Mouse (Mus musculus): ENCODE results near the gene Lgmn. TPM values are rescaled to one million over a fixed set of nuclear protein-coding genes. Genes with fewer than 3 reads are reported as not detected.

Lgmn gene
- polyA plus RNA-seq, 1 experiment from 2014 or later: 65.5 TPM

DNA sequence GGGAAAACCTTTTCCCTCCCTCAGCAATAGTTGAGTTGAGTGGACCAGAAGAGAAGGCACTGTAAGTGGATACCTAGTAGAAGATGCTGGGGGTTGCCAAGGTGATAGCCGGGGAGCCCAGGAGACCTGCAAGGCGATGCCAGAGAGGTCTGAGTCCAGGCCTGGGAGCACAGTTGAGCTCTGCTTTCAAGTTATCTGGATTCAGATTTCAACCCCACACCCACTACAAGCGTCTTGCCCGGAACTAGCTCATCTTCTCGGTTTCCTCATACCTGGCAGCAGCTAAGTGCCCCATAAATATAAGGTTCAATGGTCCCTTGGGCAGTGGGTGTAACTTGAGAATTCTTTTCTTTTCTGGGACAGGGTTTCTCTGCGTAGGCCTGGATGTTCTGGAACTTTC is 1.5 kb upstream of the Lgmn start:
- no peak overlapping the region for H3K4me3 ChIP-seq (ENCODE audit: low read depth, low read length)
- H3K9ac ChIP-seq (replicated peaks; ENCODE audit: low read length): no peak overlapping the region
- no peak for ATAC-seq (replicated peaks; ENCODE audit: insufficient number of reproducible peaks, low FRiP score, low TSS enrichment, low read depth)
- no peak overlapping the region for H3K27ac ChIP-seq (replicated peaks; ENCODE audit: low read depth, low read length)
- 66% methylated on average over 6 of the region's 6 CpGs for WGBS
- peaks cover 3% of the 10 kb centered on the region; the same call in 1 of the 2 replicates for H3K4me1 ChIP-seq (ENCODE audit: control insufficient read depth, insufficient read depth, low read length)
- no peak overlapping the region for H3K4me2 ChIP-seq (ENCODE audit: low read depth, low read length)
- DNase-seq (ENCODE audit: low spot score): no peak
- no peaks in the 10 kb centered on the region for H3K36me3 ChIP-seq (replicated peaks; ENCODE audit: control insufficient read depth, insufficient read depth, low read depth, low read length)
- H3K27me3 ChIP-seq (ENCODE audit: control insufficient read depth, insufficient read depth, low read length): no peaks in the 10 kb centered on the region
- no peaks in the 10 kb centered on the region for H3K9me3 ChIP-seq (replicated peaks; ENCODE audit: control insufficient read depth, low read length)

DNA sequence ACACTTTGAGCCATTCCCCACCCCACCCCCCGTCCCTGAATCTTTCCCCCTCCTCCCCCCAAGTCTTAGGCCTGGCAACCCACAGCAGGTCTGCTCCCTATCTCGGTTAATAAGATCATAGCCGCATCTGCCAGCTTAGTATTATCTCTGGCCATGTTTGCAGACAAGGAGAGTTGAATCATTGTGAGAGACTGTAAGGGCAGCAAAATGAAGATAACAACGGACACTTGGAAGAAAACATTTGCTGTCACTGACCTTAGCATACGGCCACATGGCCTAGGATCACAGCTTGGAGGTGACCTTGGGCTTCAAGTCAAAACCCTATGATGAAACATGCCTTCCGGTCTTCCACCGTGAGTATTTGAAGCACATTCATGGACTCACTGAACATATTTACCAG is 938 bp upstream of the Lgmn start:
- no peaks in the 10 kb centered on the region for H3K9me3 ChIP-seq (replicated peaks; ENCODE audit: control insufficient read depth, low read length)
- peaks cover 3% of the 10 kb centered on the region; the same call in 1 of the 2 replicates for H3K4me1 ChIP-seq (ENCODE audit: control insufficient read depth, insufficient read depth, low read length)
- H3K4me3 ChIP-seq (ENCODE audit: low read depth, low read length): no peak overlapping the region
- no peaks in the 10 kb centered on the region for H3K36me3 ChIP-seq (replicated peaks; ENCODE audit: control insufficient read depth, insufficient read depth, low read depth, low read length)
- DNase-seq (ENCODE audit: low spot score): no peak
- no peak overlapping the region for H3K27ac ChIP-seq (replicated peaks; ENCODE audit: low read depth, low read length)
- H3K4me2 ChIP-seq (ENCODE audit: low read depth, low read length): no peak overlapping the region
- H3K27me3 ChIP-seq (ENCODE audit: control insufficient read depth, insufficient read depth, low read length): no peaks in the 10 kb centered on the region
- 82% methylated on average over 7 of the region's 7 CpGs for WGBS
- no peak for ATAC-seq (replicated peaks; ENCODE audit: insufficient number of reproducible peaks, low FRiP score, low TSS enrichment, low read depth)
- no peak overlapping the region for H3K9ac ChIP-seq (replicated peaks; ENCODE audit: low read length)

DNA sequence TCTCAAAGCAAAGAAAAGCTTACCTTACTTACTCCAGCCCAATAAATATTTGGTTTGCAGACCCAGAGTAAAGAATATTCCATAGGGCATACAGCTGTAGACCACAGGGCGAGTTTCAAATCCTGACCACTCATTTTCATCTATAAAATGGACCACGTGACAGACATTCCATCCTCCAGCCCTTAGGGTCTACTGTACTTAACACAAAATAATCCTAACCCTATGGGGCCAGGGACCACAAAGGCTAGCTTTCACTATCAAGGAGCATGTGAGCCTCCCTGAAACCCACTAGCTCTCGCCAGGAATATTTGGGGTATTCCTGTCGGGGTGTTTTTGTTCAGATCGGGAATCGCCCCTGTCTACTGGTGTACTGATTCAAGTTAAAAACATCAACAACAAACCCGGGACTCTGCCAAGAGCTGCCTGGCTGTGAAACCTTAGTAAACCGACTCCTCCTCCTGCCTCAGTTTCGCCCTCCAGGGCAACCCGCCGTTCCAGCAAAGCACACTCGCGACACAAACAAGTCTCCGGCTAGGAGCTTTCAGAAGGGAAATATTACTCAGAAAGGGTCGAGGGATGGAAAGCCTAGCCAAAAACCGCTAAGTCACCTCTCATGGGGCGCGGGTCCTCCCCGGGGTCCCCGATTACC is 506 bp downstream of the Lgmn start:
- Histone ChIP-seq H3K27ac (replicated peaks; ENCODE audit: low read depth, low read length) (no peak overlapping the region), H3K4me2 (ENCODE audit: low read depth, low read length) (peak overlapping the region; percentile 47), H3K36me3 (replicated peaks; ENCODE audit: control insufficient read depth, insufficient read depth, low read depth, low read length) (no peaks in the 10 kb centered on the region), H3K4me3 (ENCODE audit: low read depth, low read length) (peak overlapping the region; percentile 39), H3K9me3 (replicated peaks; ENCODE audit: control insufficient read depth, low read length) (no peaks in the 10 kb centered on the region), H3K9ac (replicated peaks; ENCODE audit: low read length) (peak overlapping the region; percentile 66), H3K27me3 (ENCODE audit: control insufficient read depth, insufficient read depth, low read length) (no peaks in the 10 kb centered on the region), H3K4me1 (ENCODE audit: control insufficient read depth, insufficient read depth, low read length) (peaks cover 3% of the 10 kb centered on the region; the same call in 1 of the 2 replicates)
- WGBS: 3% methylated on average over 20 of the region's 20 CpGs
- peak; percentile 11; the same call in 1 of the 2 replicates for ATAC-seq (replicated peaks; ENCODE audit: insufficient number of reproducible peaks, low FRiP score, low TSS enrichment, low read depth)
- peak; percentile 14 for DNase-seq (ENCODE audit: low spot score)

DNA sequence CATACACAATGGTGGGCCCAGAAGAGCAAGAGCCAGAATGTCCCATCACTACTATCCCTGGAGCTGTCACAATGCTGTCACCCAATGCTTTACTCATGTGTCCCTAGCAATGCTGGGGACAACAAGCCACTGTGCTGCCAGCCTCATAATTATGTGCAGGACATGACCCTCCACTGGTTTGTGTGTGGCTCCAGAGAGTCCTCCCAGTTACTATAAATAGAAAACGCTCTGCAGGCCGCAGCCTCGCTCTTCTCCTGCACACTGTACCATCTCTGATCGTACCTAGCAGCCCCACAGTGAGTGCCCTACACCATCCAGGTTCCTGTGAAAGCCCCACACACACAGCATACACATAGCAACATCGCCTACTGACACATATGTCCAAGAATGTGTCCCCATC is 1.7 kb downstream of the Lgmn start:
- Histone ChIP-seq H3K4me1 (ENCODE audit: control insufficient read depth, insufficient read depth, low read length) (peaks cover 3% of the 10 kb centered on the region; the same call in 1 of the 2 replicates), H3K27ac (replicated peaks; ENCODE audit: low read depth, low read length) (no peak overlapping the region), H3K27me3 (ENCODE audit: control insufficient read depth, insufficient read depth, low read length) (no peaks in the 10 kb centered on the region), H3K9ac (replicated peaks; ENCODE audit: low read length) (no peak overlapping the region), H3K9me3 (replicated peaks; ENCODE audit: control insufficient read depth, low read length) (no peaks in the 10 kb centered on the region), H3K4me2 (ENCODE audit: low read depth, low read length) (no peak overlapping the region; the same call in 1 of the 2 replicates), H3K36me3 (replicated peaks; ENCODE audit: control insufficient read depth, insufficient read depth, low read depth, low read length) (no peaks in the 10 kb centered on the region), H3K4me3 (ENCODE audit: low read depth, low read length) (no peak overlapping the region)
- ATAC-seq (replicated peaks; ENCODE audit: insufficient number of reproducible peaks, low FRiP score, low TSS enrichment, low read depth): no peak
- 67% methylated on average over 5 of the region's 5 CpGs for WGBS
- DNase-seq (ENCODE audit: low spot score): no peak

DNA sequence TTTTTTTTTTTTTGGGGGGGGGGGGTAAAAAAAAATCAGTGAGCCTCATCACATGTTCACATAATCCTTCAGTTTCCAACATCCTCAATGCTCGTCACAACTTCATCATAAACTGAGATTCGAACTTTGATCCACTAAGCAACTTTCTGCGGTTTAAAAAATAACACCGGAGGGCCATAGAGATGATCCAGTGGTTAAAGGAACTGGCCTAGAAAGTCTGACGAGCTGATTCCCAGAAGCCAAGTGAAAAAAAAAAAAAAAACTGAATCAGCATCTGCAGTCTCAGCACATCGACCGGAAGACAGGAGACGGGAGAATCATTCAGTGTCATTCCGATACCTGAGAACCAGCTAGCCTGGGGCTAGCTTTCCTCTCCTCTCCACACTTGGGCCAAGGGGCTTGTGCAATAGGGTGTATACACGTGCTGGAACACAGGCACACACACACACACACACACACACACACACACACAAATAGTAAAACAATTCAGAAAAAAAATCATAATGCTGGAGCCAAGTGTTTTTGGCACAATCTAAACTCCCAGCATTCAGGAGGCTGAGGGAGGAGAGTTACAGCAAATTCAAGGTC is 2.6 kb downstream of the Lgmn start:
- no peak overlapping the region for H3K4me3 ChIP-seq (ENCODE audit: low read depth, low read length)
- H3K27me3 ChIP-seq (ENCODE audit: control insufficient read depth, insufficient read depth, low read length): no peaks in the 10 kb centered on the region
- no peak overlapping the region for H3K4me2 ChIP-seq (ENCODE audit: low read depth, low read length)
- H3K27ac ChIP-seq (replicated peaks; ENCODE audit: low read depth, low read length): no peak overlapping the region
- no peak overlapping the region; the same call in 1 of the 2 replicates for H3K9ac ChIP-seq (replicated peaks; ENCODE audit: low read length)
- peaks cover 3% of the 10 kb centered on the region; the same call in 1 of the 2 replicates for H3K4me1 ChIP-seq (ENCODE audit: control insufficient read depth, insufficient read depth, low read length)
- H3K36me3 ChIP-seq (replicated peaks; ENCODE audit: control insufficient read depth, insufficient read depth, low read depth, low read length): no peaks in the 10 kb centered on the region
- WGBS: 60% methylated on average over 10 of the region's 10 CpGs
- ATAC-seq (replicated peaks; ENCODE audit: insufficient number of reproducible peaks, low FRiP score, low TSS enrichment, low read depth): no peak
- no peak for DNase-seq (ENCODE audit: low spot score)
- H3K9me3 ChIP-seq (replicated peaks; ENCODE audit: control insufficient read depth, low read length): no peaks in the 10 kb centered on the region

DNA sequence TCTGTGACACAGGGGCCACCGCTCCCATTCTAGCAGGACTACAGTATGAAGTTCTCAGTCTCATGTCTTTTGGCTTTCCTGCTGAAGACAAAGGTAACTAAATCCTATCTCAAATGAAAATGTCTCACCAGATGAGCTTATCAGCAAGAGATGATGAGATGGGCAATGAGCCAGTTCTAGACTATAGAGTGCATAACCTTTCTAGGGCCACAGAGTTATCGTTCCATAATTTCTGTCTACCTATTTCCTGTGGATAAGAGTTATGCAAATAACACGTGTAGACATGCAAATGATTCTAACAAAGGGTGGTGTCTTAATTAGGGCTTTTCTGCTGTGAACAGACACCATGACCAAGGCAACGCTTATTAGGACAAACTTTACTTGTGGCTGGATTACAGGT is 5.5 kb downstream of the Lgmn start:
- H3K9ac ChIP-seq (replicated peaks; ENCODE audit: low read length): no peak overlapping the region
- H3K27ac ChIP-seq (replicated peaks; ENCODE audit: low read depth, low read length): no peak overlapping the region
- ATAC-seq (replicated peaks; ENCODE audit: insufficient number of reproducible peaks, low FRiP score, low TSS enrichment, low read depth): no peak
- H3K9me3 ChIP-seq (replicated peaks; ENCODE audit: control insufficient read depth, low read length): no peaks in the 10 kb centered on the region
- DNase-seq (ENCODE audit: low spot score): no peak
- H3K4me1 ChIP-seq (ENCODE audit: control insufficient read depth, insufficient read depth, low read length): peaks cover 3% of the 10 kb centered on the region; the same call in 1 of the 2 replicates
- no peaks in the 10 kb centered on the region for H3K36me3 ChIP-seq (replicated peaks; ENCODE audit: control insufficient read depth, insufficient read depth, low read depth, low read length)
- WGBS: 88% methylated on average over 4 of the region's 4 CpGs
- H3K4me3 ChIP-seq (ENCODE audit: low read depth, low read length): no peak overlapping the region
- no peaks in the 10 kb centered on the region for H3K27me3 ChIP-seq (ENCODE audit: control insufficient read depth, insufficient read depth, low read length)
- no peak overlapping the region for H3K4me2 ChIP-seq (ENCODE audit: low read depth, low read length)

DNA sequence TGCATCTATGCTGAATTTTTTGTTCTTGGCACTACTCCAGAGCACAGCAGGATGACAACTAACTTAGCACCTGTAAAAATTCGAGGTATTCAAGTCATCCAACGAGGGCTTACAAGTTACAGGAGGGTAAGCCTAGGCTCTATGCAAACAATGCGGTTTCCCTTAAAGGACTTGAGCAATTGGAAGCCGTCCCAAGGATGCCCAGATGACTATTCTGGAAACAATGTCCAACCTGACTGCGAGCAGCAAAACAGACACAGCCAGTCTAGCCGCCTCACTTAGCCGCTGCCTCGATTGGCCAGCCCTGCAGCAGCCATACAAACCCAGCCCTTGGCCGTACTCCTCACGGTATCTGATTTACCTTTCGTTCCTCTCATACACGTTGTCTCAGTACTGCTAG is 7.4 kb downstream of the Lgmn start:
- no peaks in the 10 kb centered on the region for H3K27me3 ChIP-seq (ENCODE audit: control insufficient read depth, insufficient read depth, low read length)
- no peaks in the 10 kb centered on the region for H3K36me3 ChIP-seq (replicated peaks; ENCODE audit: control insufficient read depth, insufficient read depth, low read depth, low read length)
- no peak for DNase-seq (ENCODE audit: low spot score)
- no peak overlapping the region for H3K27ac ChIP-seq (replicated peaks; ENCODE audit: low read depth, low read length)
- 81% methylated on average over 12 of the region's 12 CpGs for WGBS
- H3K4me3 ChIP-seq (ENCODE audit: low read depth, low read length): no peak overlapping the region
- H3K9ac ChIP-seq (replicated peaks; ENCODE audit: low read length): no peak overlapping the region
- no peak for ATAC-seq (replicated peaks; ENCODE audit: insufficient number of reproducible peaks, low FRiP score, low TSS enrichment, low read depth)
- no peak overlapping the region for H3K4me2 ChIP-seq (ENCODE audit: low read depth, low read length)
- no peaks in the 10 kb centered on the region for H3K9me3 ChIP-seq (replicated peaks; ENCODE audit: control insufficient read depth, low read length)
- no peaks in the 10 kb centered on the region for H3K4me1 ChIP-seq (ENCODE audit: control insufficient read depth, insufficient read depth, low read length)

DNA sequence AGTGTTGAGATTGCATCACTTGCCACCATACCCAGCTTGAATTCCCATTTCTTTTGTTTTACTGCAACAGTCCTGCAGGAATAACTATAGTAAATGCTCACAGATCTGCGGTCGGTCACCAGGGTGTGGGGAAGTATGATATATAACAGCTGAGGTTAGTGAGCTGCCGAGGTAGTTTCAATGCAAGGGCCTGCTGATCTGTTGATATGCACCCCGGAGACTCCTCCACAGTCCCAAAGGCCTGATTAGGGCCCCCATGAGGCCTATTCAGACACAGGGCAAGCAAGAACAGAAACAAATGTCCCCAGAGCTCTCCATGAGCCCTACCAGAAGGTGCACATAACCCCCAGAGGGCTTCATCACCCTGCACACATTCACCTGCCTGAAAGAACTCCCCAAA is 9.4 kb downstream of the Lgmn start:
- ATAC-seq (replicated peaks; ENCODE audit: insufficient number of reproducible peaks, low FRiP score, low TSS enrichment, low read depth) (no peak), DNase-seq (ENCODE audit: low spot score) (no peak)
- H3K9ac ChIP-seq (replicated peaks; ENCODE audit: low read length): no peak overlapping the region
- H3K27ac ChIP-seq (replicated peaks; ENCODE audit: low read depth, low read length): no peak overlapping the region
- H3K4me1 ChIP-seq (ENCODE audit: control insufficient read depth, insufficient read depth, low read length): no peaks in the 10 kb centered on the region
- no peak overlapping the region for H3K4me2 ChIP-seq (ENCODE audit: low read depth, low read length)
- no peaks in the 10 kb centered on the region for H3K9me3 ChIP-seq (replicated peaks; ENCODE audit: control insufficient read depth, low read length)
- 82% methylated on average over 4 of the region's 4 CpGs for WGBS
- no peaks in the 10 kb centered on the region for H3K27me3 ChIP-seq (ENCODE audit: control insufficient read depth, insufficient read depth, low read length)
- H3K36me3 ChIP-seq (replicated peaks; ENCODE audit: control insufficient read depth, insufficient read depth, low read depth, low read length): no peaks in the 10 kb centered on the region
- H3K4me3 ChIP-seq (ENCODE audit: low read depth, low read length): no peak overlapping the region
